Mouse (Mus musculus): Measurements from ENCODE around the gene Phlpp2.

Phlpp2 gene

GRCm38 (mm10) chr8:109962896-109963295 is 94.6 kb downstream of the Phlpp2 start:
- in situ Hi-C loops (cut with MboI, MseI): no loop called here

GRCm38 (mm10) chr8:109963421-109963820 is 95.1 kb downstream of the Phlpp2 start:
- in situ Hi-C loops (cut with MboI, MseI): no loop called here

GRCm38 (mm10) chr8:109964106-109964505 is 95.8 kb downstream of the Phlpp2 start:
- in situ Hi-C loops (cut with MboI, MseI): no loop called here

- in situ Hi-C loops (cut with MboI, MseI): loop anchor here in 1 of 2 experiments (5.0 kb wide), 1 partner anchor 98 kb away; no protein-coding TSS in a partner anchor
These were observed 100.5 kb downstream of the Phlpp2 start for GRCm38 (mm10) chr8:109968837-109969236.

GRCm38 (mm10) chr8:109970323-109970722 is 102.0 kb downstream of the Phlpp2 start:
- in situ Hi-C loops (cut with MboI, MseI): no loop called here

GRCm38 (mm10) chr8:109972901-109973300 is 104.6 kb downstream of the Phlpp2 start:
- in situ Hi-C loops (cut with MboI, MseI): no loop called here

GRCm38 (mm10) chr8:109979339-109979738 is 111.0 kb downstream of the Phlpp2 start:
- in situ Hi-C loops (cut with MboI, MseI): no loop called here

- in situ Hi-C loops (cut with MboI, MseI): no loop called here
These were observed 114.2 kb downstream of the Phlpp2 start for GRCm38 (mm10) chr8:109982386-109983105.

GRCm38 (mm10) chr8:109983944-109984343 is 115.6 kb downstream of the Phlpp2 start:
- in situ Hi-C loops (cut with MboI, MseI): no loop called here

GRCm38 (mm10) chr8:109986384-109986783 is 118.0 kb downstream of the Phlpp2 start:
- in situ Hi-C loops (cut with MboI, MseI): no loop called here

GRCm38 (mm10) chr8:109987776-109988175 is 119.4 kb downstream of the Phlpp2 start:
- in situ Hi-C loops (cut with MboI, MseI): no loop called here

- in situ Hi-C loops (cut with MboI, MseI): no loop called here
These were observed 120.8 kb downstream of the Phlpp2 start for GRCm38 (mm10) chr8:109989151-109989550.

- in situ Hi-C loops (cut with MboI, MseI): no loop called here
These were observed 121.9 kb downstream of the Phlpp2 start, which contains the start of gene Tat for GRCm38 (mm10) chr8:109990224-109990623. TSS of gene Tat (plus strand) at chr8:109990437.

GRCm38 (mm10) chr8:109992166-109992565 is 123.8 kb downstream of the Phlpp2 start:
- in situ Hi-C loops (cut with MboI, MseI): no loop called here

GRCm38 (mm10) chr8:109992951-109993350 is 124.6 kb downstream of the Phlpp2 start:
- in situ Hi-C loops (cut with MboI, MseI): no loop called here

All from T-helper 17 cell (primary cell).